Mouse (Mus musculus): ENCODE measurements around the gene Mipep. TPM values are rescaled to one million over a fixed set of nuclear protein-coding genes. Genes with fewer than 3 reads are reported as not detected.

The Mipep gene
- polyA plus RNA-seq, 1 experiment from 2014 or later = 18.3 TPM

- WGBS = 92% methylated on average over 7 of the region's 7 CpGs
- ATAC-seq = no peak
Measured at GRCm38 (mm10) chr14:60779198-60779597, 5.2 kb upstream of the Mipep start.

GRCm38 (mm10) chr14:60782121-60782656, 2.2 kb upstream of the Mipep start:
- Histone ChIP-seq H3K27me3 (peaks cover 4% of the 10 kb centered on the region), H3K4me1 (peaks cover 10% of the 10 kb centered on the region), H3K9ac (no peak overlapping the region), H3K27ac (no peak overlapping the region), H3K9me3 (replicated peaks) (no peaks in the 10 kb centered on the region), H3K36me3 (ENCODE audit: poor library complexity, severe bottlenecking) (no peaks in the 10 kb centered on the region), H3K4me2 (no peak overlapping the region), H3K4me3 (no peak overlapping the region)
- ATAC-seq = no peak
- 45% methylated on average over 7 of the region's 7 CpGs for WGBS

More at GRCm38 (mm10) chr14:60779198-60779597, 5.2 kb upstream of the Mipep start:
- H3K4me1 ChIP-seq = no peaks in the 10 kb centered on the region
- H3K4me3 ChIP-seq = no peak overlapping the region
- no peak overlapping the region for H3K27ac ChIP-seq
- no peaks in the 10 kb centered on the region for H3K36me3 ChIP-seq (ENCODE audit: poor library complexity, severe bottlenecking)
- H3K9ac ChIP-seq = no peak overlapping the region
- H3K9me3 ChIP-seq (replicated peaks) = no peaks in the 10 kb centered on the region
- no peak overlapping the region for H3K4me2 ChIP-seq
- H3K27me3 ChIP-seq = peaks cover 4% of the 10 kb centered on the region

- H3K4me3 ChIP-seq = no peak overlapping the region
- no peak overlapping the region for H3K9ac ChIP-seq
- H3K27ac ChIP-seq = no peak overlapping the region
- no peak overlapping the region for H3K4me2 ChIP-seq
- H3K27me3 ChIP-seq = peaks cover 4% of the 10 kb centered on the region
- 52% methylated on average over 8 of the region's 8 CpGs for WGBS
- no peak for ATAC-seq
- peaks cover 10% of the 10 kb centered on the region for H3K4me1 ChIP-seq
- H3K9me3 ChIP-seq (replicated peaks) = no peaks in the 10 kb centered on the region
- H3K36me3 ChIP-seq (ENCODE audit: poor library complexity, severe bottlenecking) = peaks cover 5% of the 10 kb centered on the region; the same call in 1 of the 2 replicates
Measured at GRCm38 (mm10) chr14:60783196-60783595, 1.2 kb upstream of the Mipep start.

GRCm38 (mm10) chr14:60790103-60790502, 5.7 kb downstream of the Mipep start:
- H3K4me2 ChIP-seq = no peak overlapping the region
- no peaks in the 10 kb centered on the region for H3K27me3 ChIP-seq
- H3K4me1 ChIP-seq = peaks cover 7% of the 10 kb centered on the region
- H3K27ac ChIP-seq = no peak overlapping the region
- no peaks in the 10 kb centered on the region for H3K9me3 ChIP-seq (replicated peaks)
- peaks cover 32% of the 10 kb centered on the region for H3K36me3 ChIP-seq (ENCODE audit: poor library complexity, severe bottlenecking)
- peak; percentile 55; the same call in 1 of the 2 replicates for ATAC-seq
- no peak overlapping the region for H3K4me3 ChIP-seq
- H3K9ac ChIP-seq = no peak overlapping the region
- WGBS = 32% methylated on average over 3 of the region's 3 CpGs

GRCm38 (mm10) chr14:60796600-60797322, 12.4 kb downstream of the Mipep start:
- H3K36me3 ChIP-seq (ENCODE audit: poor library complexity, severe bottlenecking) = peaks cover 39% of the 10 kb centered on the region
- no peak overlapping the region for H3K9ac ChIP-seq
- H3K9me3 ChIP-seq (replicated peaks) = no peaks in the 10 kb centered on the region
- no peak overlapping the region for H3K4me3 ChIP-seq
- no peak overlapping the region for H3K27ac ChIP-seq
- no peaks in the 10 kb centered on the region for H3K27me3 ChIP-seq
- no peak for ATAC-seq
- WGBS = 91% methylated on average over 4 of the region's 4 CpGs
- no peak overlapping the region for H3K4me2 ChIP-seq
- H3K4me1 ChIP-seq = no peaks in the 10 kb centered on the region

GRCm38 (mm10) chr14:60797596-60797995, 13.2 kb downstream of the Mipep start:
- 89% methylated on average over 5 of the region's 5 CpGs for WGBS
- Histone ChIP-seq H3K4me3 (no peak overlapping the region), H3K9ac (no peak overlapping the region), H3K9me3 (replicated peaks) (no peaks in the 10 kb centered on the region), H3K36me3 (ENCODE audit: poor library complexity, severe bottlenecking) (peaks cover 39% of the 10 kb centered on the region), H3K4me1 (no peaks in the 10 kb centered on the region), H3K27me3 (no peaks in the 10 kb centered on the region), H3K4me2 (no peak overlapping the region), H3K27ac (no peak overlapping the region)
- no peak for ATAC-seq

GRCm38 (mm10) chr14:60798721-60799120, 14.3 kb downstream of the Mipep start:
- no peaks in the 10 kb centered on the region for H3K4me1 ChIP-seq
- H3K4me3 ChIP-seq = no peak overlapping the region
- ATAC-seq = no peak
- H3K9ac ChIP-seq = no peak overlapping the region
- H3K27me3 ChIP-seq = no peaks in the 10 kb centered on the region
- no peak overlapping the region for H3K4me2 ChIP-seq
- peaks cover 50% of the 10 kb centered on the region for H3K36me3 ChIP-seq (ENCODE audit: poor library complexity, severe bottlenecking)
- H3K9me3 ChIP-seq (replicated peaks) = no peaks in the 10 kb centered on the region
- 92% methylated on average over 4 of the region's 4 CpGs for WGBS
- no peak overlapping the region for H3K27ac ChIP-seq

GRCm38 (mm10) chr14:60799762-60800728, 15.7 kb downstream of the Mipep start:
- Histone ChIP-seq H3K4me2 (no peak overlapping the region), H3K9me3 (replicated peaks) (no peaks in the 10 kb centered on the region), H3K27ac (no peak overlapping the region), H3K27me3 (no peaks in the 10 kb centered on the region), H3K4me1 (no peaks in the 10 kb centered on the region), H3K9ac (no peak overlapping the region), H3K4me3 (no peak overlapping the region), H3K36me3 (ENCODE audit: poor library complexity, severe bottlenecking) (peaks cover 58% of the 10 kb centered on the region)
- ATAC-seq = peak; percentile 51
- 57% methylated on average over 9 of the region's 9 CpGs for WGBS

- Histone ChIP-seq H3K27ac (no peak overlapping the region), H3K4me1 (no peaks in the 10 kb centered on the region), H3K4me2 (no peak overlapping the region), H3K9ac (no peak overlapping the region), H3K4me3 (no peak overlapping the region), H3K36me3 (ENCODE audit: poor library complexity, severe bottlenecking) (peaks cover 54% of the 10 kb centered on the region), H3K9me3 (replicated peaks) (no peaks in the 10 kb centered on the region), H3K27me3 (no peaks in the 10 kb centered on the region)
- no peak for ATAC-seq
- 97% methylated on average over 13 of the region's 13 CpGs for WGBS
Measured at GRCm38 (mm10) chr14:60802026-60802425, 17.7 kb downstream of the Mipep start.

- WGBS = 87% methylated on average over 9 of the region's 9 CpGs
- no peak overlapping the region for H3K4me2 ChIP-seq
- peaks cover 51% of the 10 kb centered on the region for H3K36me3 ChIP-seq (ENCODE audit: poor library complexity, severe bottlenecking)
- ATAC-seq = no peak
- no peak overlapping the region for H3K27ac ChIP-seq
- no peak overlapping the region for H3K9ac ChIP-seq
- no peaks in the 10 kb centered on the region for H3K27me3 ChIP-seq
- H3K4me1 ChIP-seq = no peaks in the 10 kb centered on the region
- H3K9me3 ChIP-seq (replicated peaks) = no peaks in the 10 kb centered on the region
- no peak overlapping the region for H3K4me3 ChIP-seq
Measured at GRCm38 (mm10) chr14:60804978-60805377, 20.6 kb downstream of the Mipep start.

GRCm38 (mm10) chr14:60805871-60806270, 21.5 kb downstream of the Mipep start:
- Histone ChIP-seq H3K9me3 (replicated peaks) (no peaks in the 10 kb centered on the region), H3K27me3 (no peaks in the 10 kb centered on the region), H3K4me2 (no peak overlapping the region), H3K4me1 (no peaks in the 10 kb centered on the region), H3K27ac (no peak overlapping the region), H3K9ac (no peak overlapping the region), H3K36me3 (ENCODE audit: poor library complexity, severe bottlenecking) (peaks cover 46% of the 10 kb centered on the region), H3K4me3 (no peak overlapping the region)
- no peak for ATAC-seq
- WGBS = 79% methylated on average over 1 of the region's 1 CpGs

GRCm38 (mm10) chr14:60806891-60807344, 22.5 kb downstream of the Mipep start:
- Histone ChIP-seq H3K9me3 (replicated peaks) (no peaks in the 10 kb centered on the region), H3K4me2 (no peak overlapping the region), H3K27ac (no peak overlapping the region), H3K9ac (no peak overlapping the region), H3K27me3 (no peaks in the 10 kb centered on the region), H3K4me1 (no peaks in the 10 kb centered on the region), H3K4me3 (no peak overlapping the region), H3K36me3 (ENCODE audit: poor library complexity, severe bottlenecking) (peaks cover 42% of the 10 kb centered on the region)
- 69% methylated on average over 11 of the region's 11 CpGs for WGBS
- ATAC-seq = no peak

All from forebrain, embryonic 13.5 days (tissue).